Comparison of ENCODE assay signal across 8 mouse cellular contexts in genomic region chr3:141862816-141863461, GRCm38 (mm10).
DNase-seq lines count a peak whose midpoint lies in the region; ATAC-seq lines count a peak whose summit lies in the region.

No protein-coding gene starts in this region.

- peak; percentile 7 for DNase-seq in CD4-positive helper T cell, adult 2 months (ENCODE audit: low read depth, low spot score)
- peak; percentile 19 to 35 for DNase-seq in kidney, adult 8-10 months
- DNase-seq in liver, embryonic 11.5 days (ENCODE audit: low spot score): peak; percentile 32
- DNase-seq in yolk sac, embryonic 10.5 days (ENCODE audit: low spot score): peak; percentile 43

- H3K27ac ChIP-seq in liver, embryonic 11.5 days (ENCODE audit: low read depth, low read length): no peak overlapping the region
- no peak overlapping the region for H3K27ac ChIP-seq in neural tube, embryonic 12.5 days

- H3K9me3 ChIP-seq in liver, embryonic 11.5 days (ENCODE audit: control insufficient read depth, low read length): no peaks in the 10 kb centered on the region
- H3K9me3 ChIP-seq in neural tube, embryonic 12.5 days: no peaks in the 10 kb centered on the region

- no peak overlapping the region for H3K4me2 ChIP-seq in liver, embryonic 11.5 days
- no peak overlapping the region for H3K4me2 ChIP-seq in neural tube, embryonic 12.5 days (replicated peaks)

- ATAC-seq in activated CD4-positive, CD25-positive, alpha-beta regulatory T cell, adult 4 months: peak; percentile 61
- ATAC-seq in common myeloid progenitor, adult 5-6 weeks (replicated peaks; ENCODE audit: low read depth, poor library complexity, severe bottlenecking): peak; percentile 99
- peak; percentile 99 for ATAC-seq in granulocyte monocyte progenitor cell, adult 5-6 weeks (replicated peaks; ENCODE audit: poor library complexity, severe bottlenecking)
- ATAC-seq in liver, embryonic 11.5 days (replicated peaks; ENCODE audit: low FRiP score): peak; percentile 56
- ATAC-seq in neural tube, embryonic 12.5 days (ENCODE audit: low FRiP score, low read depth): peak; percentile 87

- no peak overlapping the region for H3K9ac ChIP-seq in liver, embryonic 11.5 days (ENCODE audit: low read depth, low read length)
- no peak overlapping the region for H3K9ac ChIP-seq in neural tube, embryonic 12.5 days

- H3K36me3 ChIP-seq in liver, embryonic 11.5 days (ENCODE audit: control insufficient read depth, insufficient read depth, low read length): no peaks in the 10 kb centered on the region
- H3K36me3 ChIP-seq in neural tube, embryonic 12.5 days: no peaks in the 10 kb centered on the region

- H3K4me3 ChIP-seq in liver, embryonic 11.5 days (ENCODE audit: low read depth, low read length): no peak overlapping the region
- H3K4me3 ChIP-seq in neural tube, embryonic 12.5 days: no peak overlapping the region

- WGBS in liver, embryonic 11.5 days: 19% methylated on average over 13 of the region's 13 CpGs
- 24% methylated on average over 13 of the region's 13 CpGs for WGBS in neural tube, embryonic 12.5 days

- H3K27me3 ChIP-seq in liver, embryonic 11.5 days (replicated peaks; ENCODE audit: control insufficient read depth, insufficient read depth, low read length): no peaks in the 10 kb centered on the region
- H3K27me3 ChIP-seq in neural tube, embryonic 12.5 days (replicated peaks): no peaks in the 10 kb centered on the region

- H3K4me1 ChIP-seq in liver, embryonic 11.5 days (replicated peaks; ENCODE audit: control insufficient read depth, insufficient read depth, low read length): no peaks in the 10 kb centered on the region
- no peaks in the 10 kb centered on the region for H3K4me1 ChIP-seq in neural tube, embryonic 12.5 days
